Comparison of ENCODE assay signal across 8 mouse cellular contexts in the genomic region with DNA sequence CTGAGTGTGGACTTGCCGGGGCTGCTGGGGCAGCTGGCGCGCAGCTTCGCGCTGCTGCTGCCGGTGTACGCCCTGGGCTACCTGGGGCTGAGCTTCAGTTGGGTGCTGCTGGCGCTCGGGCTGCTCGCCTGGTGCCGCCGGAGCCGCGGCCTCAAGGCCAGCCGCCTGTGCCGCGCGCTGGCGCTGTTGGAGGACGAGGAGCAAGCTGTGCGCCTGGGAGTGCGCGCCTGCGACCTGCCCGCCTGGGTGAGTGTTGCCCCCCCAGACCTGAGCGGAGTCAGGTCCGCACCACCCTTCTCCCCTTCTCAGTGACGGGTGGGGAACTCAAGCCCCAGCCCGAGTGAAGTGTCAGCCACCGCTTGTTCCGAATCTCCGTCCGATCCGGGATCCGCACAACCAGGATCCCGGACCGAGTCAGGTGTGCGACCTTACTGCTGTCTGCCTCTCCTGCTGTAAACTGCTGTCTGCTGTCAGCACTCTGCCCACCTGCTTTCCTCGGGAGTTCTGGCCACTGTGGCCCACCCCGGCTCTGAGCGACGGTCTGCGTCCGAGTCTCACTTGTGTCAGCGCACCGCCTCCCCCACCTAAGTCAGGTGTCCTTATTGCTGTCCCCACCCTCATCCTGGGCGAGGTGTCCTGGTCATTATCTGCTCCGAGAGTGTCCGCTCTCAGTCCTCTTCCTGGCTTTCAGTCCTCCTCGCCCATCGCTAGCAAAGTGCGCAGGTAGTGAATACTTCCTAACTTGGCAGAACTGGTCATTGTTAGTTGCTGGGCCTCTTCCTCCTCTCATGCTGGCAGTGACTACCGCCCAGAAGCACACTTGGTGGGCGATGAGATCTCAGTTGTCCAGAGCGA. TPM values are rescaled to one million over a fixed set of nuclear protein-coding genes. Genes with fewer than 3 reads are reported as not detected.
DNase-seq lines count a peak whose midpoint lies in the region; ATAC-seq and TF ChIP-seq lines count a peak whose summit lies in the region.

No protein-coding gene starts in this region.

- H3K4me1 ChIP-seq in testis, adult 2 months (ENCODE audit: control insufficient read depth, insufficient read depth, low read length), result no peaks in the 10 kb centered on the region; the same call in 1 of the 2 replicates
- H3K4me1 ChIP-seq in small intestine, adult 2 months (ENCODE audit: control insufficient read depth, insufficient read depth, insufficient read length, low read length), result no peaks in the 10 kb centered on the region

- intact Hi-C loops in left cerebral cortex, postnatal 4 days (cut with DNase I), result loop anchor here (10.0 kb wide), 1 partner anchor 323 kb away; no protein-coding TSS in a partner anchor

- H3K27ac ChIP-seq in testis, adult 2 months (ENCODE audit: control insufficient read depth, insufficient read depth, low read depth, low read length), result peak overlapping the region; percentile 86
- H3K27ac ChIP-seq in small intestine, adult 2 months (ENCODE audit: insufficient read depth, low read depth, low read length), result peak overlapping the region; percentile 94

- TF ChIP-seq POLR2A in testis, adult 2 months (IDR thresholded peaks at IDR 0.05; ENCODE audit: control insufficient read depth, low read depth, low read length), result peak; percentile 32; the same call in 1 of the 2 replicates
- peak; percentile 30; the same call in 1 of the 2 replicates for TF ChIP-seq POLR2A in small intestine, adult 2 months (IDR thresholded peaks at IDR 0.05; ENCODE audit: low read depth, low read length)

- no peaks in the 10 kb centered on the region for H3K36me3 ChIP-seq in testis, adult 2 months (ENCODE audit: control insufficient read depth, insufficient read depth, low read length)
- no peaks in the 10 kb centered on the region for H3K36me3 ChIP-seq in small intestine, adult 2 months (ENCODE audit: control insufficient read depth, insufficient read depth, low read length)

- H3K4me3 ChIP-seq in testis, adult 2 months (ENCODE audit: control insufficient read depth, low read depth, low read length), result peak overlapping the region; percentile 91
- H3K4me3 ChIP-seq in small intestine, adult 2 months (ENCODE audit: low read depth, low read length), result peak overlapping the region; percentile 70

- whole genome bisulfite sequencing in small intestine, adult 2 months, result under 1% methylated on average over 55 of the region's 55 CpGs

- no peaks in the 10 kb centered on the region for H3K27me3 ChIP-seq in testis, adult 2 months (ENCODE audit: control insufficient read depth, insufficient read depth, low read length)
- H3K27me3 ChIP-seq in small intestine, adult 2 months (ENCODE audit: control insufficient read depth, insufficient read depth, low read length), result no peaks in the 10 kb centered on the region

- peak; percentile 13; the same call in 1 of the 2 replicates for ATAC-seq in megakaryocyte-erythroid progenitor cell, adult 5-6 weeks (replicated peaks; ENCODE audit: low FRiP score, low TSS enrichment, poor library complexity, severe bottlenecking)

- no peak for DNase-seq in testis, postnatal 14 days (ENCODE audit: low spot score)
- DNase-seq in cerebellum, adult 9-10 months, result peak; percentile 62
- DNase-seq in frontal cortex, adult 2 months (ENCODE audit: extremely low spot score in 1 of 2, low spot score in 1 of 2), result peak; percentile 11 to 25
- peak; percentile 60 for DNase-seq in induced T-regulatory cell, adult 2 months (ENCODE audit: low read depth)
- peak; percentile 41 for DNase-seq in left cerebral cortex, postnatal 4 days

- TF ChIP-seq CTCF in testis, adult 2 months (IDR thresholded peaks at IDR 0.05; ENCODE audit: control insufficient read depth, insufficient read depth, insufficient replicate concordance, low read depth, low read length), result no peak
- TF ChIP-seq CTCF in small intestine, adult 2 months (IDR thresholded peaks at IDR 0.05; ENCODE audit: extremely low read depth, insufficient read length, insufficient replicate concordance, low read depth, low read length), result no peak

RNA-seq across cellular contexts. Expression of a gene that starts 0.7 kb away (rescaled TPM):
- 5.4 and 5.9 TPM in 2 replicates for polyA plus RNA-seq in testis, adult 2 months (2012; rRNA removed)
- polyA plus RNA-seq in frontal cortex, adult 2 months (2012; rRNA removed), result 21.0 and 21.2 TPM in 2 replicates
- 10 to 100 TPM; 52.5 to 72.2 TPM for total RNA-seq in left cerebral cortex, postnatal 4 days (2021)
- 59.9 and 75.9 TPM in 2 replicates for total RNA-seq in megakaryocyte-erythroid progenitor cell, adult 5-6 weeks (2014; fragmentation: Nextera tagmentation)
- total RNA-seq in megakaryocyte-erythroid progenitor cell, adult 5-6 weeks (2017), result 63.8 and 90.7 TPM in 2 replicates
- 5.6 and 14.3 TPM in 2 replicates for polyA plus RNA-seq in small intestine, adult 2 months (2012; rRNA removed)

RNA-seq across cellular contexts. Expression of a gene that starts 6.5 kb away (rescaled TPM):
- polyA plus RNA-seq in testis, adult 2 months (2012; rRNA removed), result not detected in 2 replicates
- not detected in 2 replicates for polyA plus RNA-seq in frontal cortex, adult 2 months (2012; rRNA removed)
- not detected for total RNA-seq in left cerebral cortex, postnatal 4 days (2021)
- not detected in 2 replicates for total RNA-seq in megakaryocyte-erythroid progenitor cell, adult 5-6 weeks (2014; fragmentation: Nextera tagmentation)
- total RNA-seq in megakaryocyte-erythroid progenitor cell, adult 5-6 weeks (2017), result not detected in 2 replicates
- polyA plus RNA-seq in small intestine, adult 2 months (2012; rRNA removed), result not detected in 2 replicates

RNA-seq across cellular contexts. Expression of a gene that starts 18.8 kb away (rescaled TPM):
- polyA plus RNA-seq in testis, adult 2 months (2012; rRNA removed), result 36.4 and 44.9 TPM in 2 replicates
- polyA plus RNA-seq in frontal cortex, adult 2 months (2012; rRNA removed), result 27.8 TPM in 2 replicates
- 10 to 100 TPM; 16.6 to 19.4 TPM for total RNA-seq in left cerebral cortex, postnatal 4 days (2021)
- 35.1 and 35.7 TPM in 2 replicates for total RNA-seq in megakaryocyte-erythroid progenitor cell, adult 5-6 weeks (2014; fragmentation: Nextera tagmentation)
- total RNA-seq in megakaryocyte-erythroid progenitor cell, adult 5-6 weeks (2017), result 33.8 and 38.9 TPM in 2 replicates
- polyA plus RNA-seq in small intestine, adult 2 months (2012; rRNA removed), result 0.51 and 0.95 TPM in 2 replicates

Comparison
In these comparisons a context has a peak if more than half of its experiments do, and no peak if none do; other contexts are left out.
1. RNA of a gene that starts 18.8 kb away (polyA plus RNA-seq): 36.4 to 44.9 TPM in testis, adult 2 months and 27.8 TPM in frontal cortex, adult 2 months; 0.51 to 0.95 TPM in small intestine, adult 2 months; every median in the first group is over 10 times any median in the second.